Mouse (Mus musculus) cerebellum, postnatal 36 days (tissue): Measurements from ENCODE around the gene 1810049J17Rik.

ENCODE experiments used
- DNase-seq, 2 experiments: peaks; one replicate each; pipeline ENCODE4 v3.0.0; 2021 to 2022; ENCODE audit warnings: mixed read lengths in 2 of 2

Gene 1810049J17Rik

DNA sequence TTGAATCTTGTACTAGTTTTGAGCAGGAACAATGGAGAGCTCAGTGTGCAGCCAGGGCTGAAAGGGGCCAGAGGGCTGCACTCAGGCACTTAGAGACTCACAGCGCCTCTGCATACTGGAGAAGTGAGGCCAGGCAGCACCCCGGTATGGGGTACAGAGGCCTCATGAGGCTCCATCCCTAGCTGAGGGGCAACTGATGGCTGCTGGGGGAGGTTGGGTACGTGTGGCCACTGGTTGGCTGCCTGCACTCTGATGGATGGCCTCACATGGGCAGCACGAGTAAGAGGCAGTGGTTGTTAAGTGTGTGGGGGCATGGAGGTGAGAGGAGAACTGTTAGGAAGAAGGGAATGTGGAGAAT, 19.7 kb upstream of the 1810049J17Rik start:
- no peak for DNase-seq

- DNase-seq = no peak
Observed at GRCm38 (mm10) chr15:12340536-12341400, 19.1 kb upstream of the 1810049J17Rik start.

GRCm38 (mm10) chr15:12337779-12338137, 16.1 kb upstream of the 1810049J17Rik start:
- DNase-seq = no peak

GRCm38 (mm10) chr15:12337030-12337778, 15.5 kb upstream of the 1810049J17Rik start:
- no peak for DNase-seq

DNA sequence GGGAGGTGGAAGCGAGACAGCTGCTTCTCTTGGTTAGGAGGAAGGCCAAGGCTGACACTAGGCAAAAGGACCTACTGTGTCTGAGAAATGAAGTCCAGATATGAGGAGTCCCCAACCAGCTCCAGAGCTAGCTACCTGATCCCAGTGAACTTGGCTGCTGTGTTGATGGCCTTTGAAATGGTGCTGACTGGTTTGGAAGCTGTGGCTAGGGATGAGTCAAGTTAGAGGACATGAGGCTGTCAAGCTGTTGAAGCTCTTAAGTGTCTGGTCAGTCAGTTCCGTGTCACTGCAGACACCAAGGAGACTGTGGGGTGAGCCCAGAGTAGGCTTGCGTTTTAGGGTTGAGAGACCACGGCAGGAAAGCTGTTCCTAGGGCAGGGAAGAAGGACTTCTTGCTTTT, 12.7 kb upstream of the 1810049J17Rik start:
- DNase-seq = no peak

GRCm38 (mm10) chr15:12331300-12331699, 9.6 kb upstream of the 1810049J17Rik start:
- DNase-seq = no peak

GRCm38 (mm10) chr15:12330892-12331291, 9.2 kb upstream of the 1810049J17Rik start:
- no peak for DNase-seq

GRCm38 (mm10) chr15:12330389-12330788, 8.7 kb upstream of the 1810049J17Rik start:
- DNase-seq = no peak

DNA sequence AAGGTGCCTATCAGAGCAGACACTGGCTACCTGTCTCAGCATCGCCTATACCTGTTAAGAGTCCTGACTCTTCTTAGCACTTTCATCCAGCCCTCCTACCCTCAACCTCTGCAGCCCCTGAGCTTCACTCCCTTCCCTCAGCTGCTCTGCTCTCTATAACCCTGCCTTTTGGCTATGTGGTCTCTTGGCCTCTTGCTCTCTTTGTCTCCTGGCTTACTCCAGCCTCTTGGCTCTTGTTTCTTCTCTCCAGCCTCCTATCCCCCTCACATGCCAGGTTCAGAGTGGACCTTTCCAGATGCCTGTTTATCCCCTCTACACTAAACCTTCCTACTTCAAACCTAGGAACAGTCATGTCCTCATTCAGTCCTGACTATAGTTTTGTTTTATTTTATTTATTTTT, 2.6 kb upstream of the 1810049J17Rik start:
- DNase-seq = no peak

DNA sequence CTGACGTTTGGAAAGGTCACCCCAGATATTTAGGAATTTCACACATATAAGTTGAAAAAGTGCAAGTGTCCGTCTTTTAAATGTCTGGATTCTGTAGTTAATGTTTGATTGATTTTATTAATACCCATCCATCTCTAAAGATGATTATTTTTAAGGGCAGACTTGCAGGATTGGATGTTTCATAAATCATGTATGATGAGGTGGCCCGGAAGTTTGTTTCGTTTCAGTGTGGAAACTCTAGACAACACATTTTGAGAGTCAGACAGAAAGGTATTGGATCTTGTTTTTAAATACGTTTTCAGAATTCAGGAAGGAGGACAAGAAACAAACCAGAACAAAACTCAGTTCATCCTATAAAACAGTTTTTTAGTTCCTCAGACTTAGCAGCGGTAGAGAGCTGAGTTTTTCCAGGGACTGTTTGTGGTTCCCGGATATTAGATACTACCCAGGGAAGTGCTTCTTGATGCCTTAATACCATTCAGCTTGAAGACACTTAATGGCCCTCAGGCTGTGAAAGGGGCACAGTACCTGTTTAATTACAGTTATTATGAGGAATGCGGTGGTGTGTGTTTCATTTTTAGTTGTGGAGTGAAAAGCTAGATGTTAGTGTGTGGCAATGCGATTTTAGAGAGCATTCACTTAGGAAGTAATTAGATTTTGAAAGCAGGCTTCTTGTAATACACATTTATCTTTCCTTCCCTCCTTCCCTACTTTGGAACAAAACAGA, 1.1 kb upstream of the 1810049J17Rik start:
- DNase-seq = no peak

GRCm38 (mm10) chr15:12321091-12321787, 460 bp downstream of the 1810049J17Rik start, which contains the start of gene Golph3:
Gene Golph3 (plus strand): TSS chr15:12321450.
- DNase-seq = peak; percentile 95 to 96

DNA sequence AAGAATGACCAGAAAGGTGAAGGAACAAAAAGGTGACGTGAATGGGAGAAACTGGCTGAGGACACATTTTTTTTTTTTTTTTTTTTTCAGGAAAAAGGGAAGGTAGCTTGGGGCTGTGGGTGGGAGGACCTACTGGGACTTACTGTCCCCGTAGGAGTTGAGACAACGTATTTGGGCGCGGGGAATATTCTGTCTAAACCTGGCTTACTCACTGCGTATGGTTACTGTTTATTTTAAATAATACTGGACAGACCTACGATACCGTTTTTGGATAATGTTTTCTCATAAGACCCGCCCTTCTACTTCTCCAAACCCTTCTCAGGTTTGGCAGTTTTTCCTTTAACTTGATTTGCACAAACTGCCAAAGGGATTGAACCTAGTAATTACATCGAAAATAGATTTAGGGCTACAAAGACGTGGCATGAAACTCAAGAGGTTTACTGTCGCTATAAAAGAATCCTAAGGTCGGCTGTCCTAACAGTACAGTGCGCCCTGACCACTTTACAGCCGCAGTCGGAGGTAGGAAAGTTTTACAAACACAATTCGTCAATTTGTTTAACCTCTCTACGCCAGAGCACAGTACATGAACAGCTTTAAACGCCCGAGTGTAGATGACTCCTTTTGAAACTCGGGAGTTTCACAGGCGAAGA, 1.1 kb downstream of the 1810049J17Rik start:
- no peak for DNase-seq

- DNase-seq = no peak
Observed at GRCm38 (mm10) chr15:12319889-12320288, 1.8 kb downstream of the 1810049J17Rik start.

DNA sequence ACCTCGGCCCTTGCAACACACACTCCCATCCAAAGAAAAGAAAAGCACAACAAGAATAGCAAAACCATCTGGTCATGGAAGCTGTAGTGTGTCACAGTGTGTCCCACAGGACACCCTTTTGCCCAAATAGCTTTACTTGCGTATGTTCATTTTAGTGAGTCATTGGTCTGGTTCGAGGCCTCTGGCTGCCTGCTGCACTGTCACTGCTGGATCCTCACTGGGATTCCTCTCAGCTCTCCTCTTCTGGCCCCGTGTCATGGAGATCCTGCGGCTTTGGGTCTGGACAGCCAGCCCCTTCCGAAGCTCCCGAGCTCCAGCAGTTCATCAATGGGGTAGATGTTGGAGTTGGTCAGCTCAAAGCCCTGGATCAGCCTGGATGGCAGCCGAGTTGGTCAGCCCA, 3.2 kb downstream of the 1810049J17Rik start:
- no peak for DNase-seq

GRCm38 (mm10) chr15:12317290-12317689, 4.4 kb downstream of the 1810049J17Rik start:
- no peak for DNase-seq

DNA sequence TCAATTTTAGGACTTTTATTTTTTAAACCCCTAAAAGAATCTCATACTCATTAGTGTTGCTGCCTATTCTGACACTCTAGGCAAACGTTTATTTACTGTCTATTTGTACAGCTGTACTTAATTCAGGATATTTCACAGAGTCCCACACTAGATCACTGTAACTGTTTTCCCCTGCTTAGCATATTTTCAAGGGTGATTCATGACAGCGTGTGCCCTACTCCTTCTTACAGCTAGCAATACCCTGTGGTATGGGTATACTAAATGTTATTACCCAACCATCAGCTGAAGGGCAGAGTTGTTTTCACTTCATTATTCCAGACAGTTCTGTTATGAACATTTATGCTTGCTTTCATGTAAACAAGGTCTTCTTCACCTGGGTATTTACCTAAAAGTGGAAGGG, 5.7 kb downstream of the 1810049J17Rik start:
- no peak for DNase-seq

DNA sequence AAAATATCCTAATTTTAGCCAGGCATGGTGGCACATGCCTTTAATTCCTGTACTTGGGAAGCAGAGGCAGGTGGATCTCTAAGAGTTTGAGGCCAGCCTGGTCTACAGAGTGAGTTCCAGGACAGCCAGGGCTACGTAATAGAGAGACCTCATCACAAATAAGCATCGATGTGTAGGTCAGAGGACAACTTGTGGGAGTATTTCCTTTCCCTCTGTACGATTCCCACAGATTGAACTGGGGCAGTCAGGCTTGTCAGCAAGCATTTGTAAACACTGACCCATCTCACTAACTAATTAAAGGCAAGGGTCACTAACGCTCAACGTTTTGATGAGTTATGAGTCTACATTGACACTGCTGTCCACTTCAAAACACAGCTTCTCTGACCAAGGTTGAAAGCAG, 7.1 kb downstream of the 1810049J17Rik start:
- no peak for DNase-seq

DNA sequence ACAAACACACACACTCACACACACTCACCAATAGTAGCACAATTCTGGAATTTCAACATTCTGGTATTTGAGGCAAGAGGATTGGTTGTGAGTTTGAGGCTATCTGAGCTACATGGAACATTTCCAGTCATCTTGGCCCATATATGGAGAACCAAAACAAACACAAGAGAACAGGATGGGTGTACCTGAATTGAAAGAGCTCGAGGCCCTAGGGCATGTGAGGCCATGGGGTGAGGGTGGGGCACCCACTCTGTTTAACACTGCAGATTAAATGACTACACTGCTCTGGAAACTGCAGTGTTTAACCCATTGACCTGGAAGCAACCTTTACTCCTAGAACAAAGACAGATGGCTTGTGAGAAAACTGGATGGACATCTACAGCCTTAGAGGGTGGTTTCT, 8.4 kb downstream of the 1810049J17Rik start:
- no peak for DNase-seq

DNA sequence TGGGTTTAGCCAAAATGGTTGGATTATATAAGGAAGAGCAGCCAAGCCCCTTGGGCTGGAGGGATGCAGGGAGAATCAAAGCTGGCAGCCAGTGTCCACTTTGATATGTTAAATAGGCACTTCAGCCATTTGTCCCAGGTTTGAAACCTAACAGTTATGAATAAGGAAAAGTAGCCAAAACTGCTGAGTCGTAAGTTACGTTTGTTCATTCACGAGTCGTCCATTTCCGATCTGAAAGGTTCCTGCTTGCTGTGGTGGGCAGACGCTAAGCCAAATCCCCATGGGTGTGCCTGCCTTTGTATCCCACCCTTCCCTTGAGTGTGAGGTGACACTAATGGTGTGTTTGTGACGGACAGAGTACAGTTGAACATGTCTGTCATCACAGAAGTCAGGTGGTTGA, 10.2 kb downstream of the 1810049J17Rik start:
- DNase-seq = no peak

- DNase-seq = no peak
Observed at GRCm38 (mm10) chr15:12310676-12311075, 11.0 kb downstream of the 1810049J17Rik start.

GRCm38 (mm10) chr15:12308539-12308938, 13.2 kb downstream of the 1810049J17Rik start:
- DNase-seq = no peak

GRCm38 (mm10) chr15:12307114-12307513, 14.6 kb downstream of the 1810049J17Rik start:
- DNase-seq = no peak
